ENCODE assay signal across 8 mouse cellular contexts in genomic region chr10:80806341-80807056, GRCm38 (mm10). TPM values are rescaled to one million over a fixed set of nuclear protein-coding genes. Genes with fewer than 3 reads are reported as not detected.
DNase-seq lines count a peak whose midpoint lies in the region; ATAC-seq lines count a peak whose summit lies in the region.

No protein-coding gene starts in this region.

- peak overlapping the region; percentile 70 for H3K9ac ChIP-seq in kidney, embryonic 16.5 days (replicated peaks; ENCODE audit: low read length)
- H3K9ac ChIP-seq in embryonic facial prominence, embryonic 13.5 days = peak overlapping the region; percentile 79
- H3K9ac ChIP-seq in hindbrain, embryonic 15.5 days = peak overlapping the region; percentile 59
- peak overlapping the region; percentile 85 for H3K9ac ChIP-seq in midbrain, embryonic 16.5 days (ENCODE audit: low read depth, low read length)

- no peak for DNase-seq in kidney, postnatal 10 days
- DNase-seq in spleen, postnatal 36 days (ENCODE audit: low spot score in 2 of 2) = no peak
- no peak for DNase-seq in thymus, adult 18-20 months
- no peak for DNase-seq in ovary, postnatal 14 days (ENCODE audit: low spot score)

- peak; percentile 1; the same call in 1 of the 2 replicates for ATAC-seq in kidney, embryonic 16.5 days (ENCODE audit: low FRiP score, low TSS enrichment)
- no peak for ATAC-seq in embryonic facial prominence, embryonic 13.5 days (ENCODE audit: insufficient number of reproducible peaks, insufficient read depth, low FRiP score, low TSS enrichment, low read depth)
- ATAC-seq in hindbrain, embryonic 15.5 days (ENCODE audit: low FRiP score, low read depth) = peak; percentile 6; the same call in 1 of the 2 replicates
- peak; percentile 34 for ATAC-seq in midbrain, embryonic 16.5 days

- peak overlapping the region; percentile 66 for H3K27ac ChIP-seq in kidney, embryonic 16.5 days (ENCODE audit: low read length)
- H3K27ac ChIP-seq in embryonic facial prominence, embryonic 13.5 days = peak overlapping the region; percentile 88
- peak overlapping the region; percentile 87 for H3K27ac ChIP-seq in hindbrain, embryonic 15.5 days (replicated peaks)
- peak overlapping the region; percentile 85 for H3K27ac ChIP-seq in midbrain, embryonic 16.5 days (ENCODE audit: low read length)

- WGBS in kidney, embryonic 16.5 days = 42% methylated on average over 34 of the region's 34 CpGs
- 43% methylated on average over 34 of the region's 34 CpGs for WGBS in embryonic facial prominence, embryonic 13.5 days
- WGBS in hindbrain, embryonic 15.5 days = 37% methylated on average over 34 of the region's 34 CpGs
- 38% methylated on average over 34 of the region's 34 CpGs for WGBS in midbrain, embryonic 16.5 days

- peaks cover 36% of the 10 kb centered on the region for H3K36me3 ChIP-seq in kidney, embryonic 16.5 days (ENCODE audit: insufficient read depth, low read length)
- H3K36me3 ChIP-seq in embryonic facial prominence, embryonic 13.5 days = peaks cover 40% of the 10 kb centered on the region
- H3K36me3 ChIP-seq in hindbrain, embryonic 15.5 days = peaks cover 33% of the 10 kb centered on the region
- peaks cover 25% of the 10 kb centered on the region for H3K36me3 ChIP-seq in midbrain, embryonic 16.5 days (ENCODE audit: control insufficient read depth, insufficient read depth, low read length)

- H3K27me3 ChIP-seq in kidney, embryonic 16.5 days (ENCODE audit: insufficient read depth, low read length) = peaks cover 6% of the 10 kb centered on the region
- peaks cover 46% of the 10 kb centered on the region for H3K27me3 ChIP-seq in embryonic facial prominence, embryonic 13.5 days
- peaks cover 28% of the 10 kb centered on the region for H3K27me3 ChIP-seq in hindbrain, embryonic 15.5 days
- H3K27me3 ChIP-seq in midbrain, embryonic 16.5 days (ENCODE audit: control insufficient read depth, insufficient read depth, low read depth, low read length) = peaks cover 17% of the 10 kb centered on the region

- peaks cover 48% of the 10 kb centered on the region for H3K4me1 ChIP-seq in kidney, embryonic 16.5 days (ENCODE audit: insufficient read depth, low read length)
- H3K4me1 ChIP-seq in embryonic facial prominence, embryonic 13.5 days = peaks cover 42% of the 10 kb centered on the region
- peaks cover 42% of the 10 kb centered on the region for H3K4me1 ChIP-seq in hindbrain, embryonic 15.5 days (replicated peaks)
- peaks cover 27% of the 10 kb centered on the region for H3K4me1 ChIP-seq in midbrain, embryonic 16.5 days (ENCODE audit: control insufficient read depth, insufficient read depth, low read length)

- no peaks in the 10 kb centered on the region for H3K9me3 ChIP-seq in kidney, embryonic 16.5 days (ENCODE audit: low read length)
- no peaks in the 10 kb centered on the region for H3K9me3 ChIP-seq in embryonic facial prominence, embryonic 13.5 days
- H3K9me3 ChIP-seq in hindbrain, embryonic 15.5 days = no peaks in the 10 kb centered on the region
- no peaks in the 10 kb centered on the region for H3K9me3 ChIP-seq in midbrain, embryonic 16.5 days (replicated peaks; ENCODE audit: control insufficient read depth, low read length, poor library complexity, severe bottlenecking)

- H3K4me2 ChIP-seq in kidney, embryonic 16.5 days (replicated peaks; ENCODE audit: low read depth, low read length) = peak overlapping the region; percentile 95
- H3K4me2 ChIP-seq in embryonic facial prominence, embryonic 13.5 days = peak overlapping the region; percentile 94
- peak overlapping the region; percentile 92 for H3K4me2 ChIP-seq in hindbrain, embryonic 15.5 days
- H3K4me2 ChIP-seq in midbrain, embryonic 16.5 days (ENCODE audit: low read length) = peak overlapping the region; percentile 97

- H3K4me3 ChIP-seq in kidney, embryonic 16.5 days (ENCODE audit: low read length) = peak overlapping the region; percentile 49
- peak overlapping the region; percentile 51 for H3K4me3 ChIP-seq in embryonic facial prominence, embryonic 13.5 days
- H3K4me3 ChIP-seq in hindbrain, embryonic 15.5 days = peak overlapping the region; percentile 46
- H3K4me3 ChIP-seq in midbrain, embryonic 16.5 days (ENCODE audit: low read depth, low read length) = peak overlapping the region; percentile 52

RNA-seq across cellular contexts. Expression of gene Amh, which starts 1.5 kb away (rescaled TPM):
- 0.70 TPM in 1 of 2 replicates, not detected in the other for polyA plus RNA-seq in kidney, embryonic 16.5 days (2015; fragmentation: Nextera tagmentation; extraction: Ambion mirVana)
- not detected in 2 replicates for polyA plus RNA-seq in embryonic facial prominence, embryonic 13.5 days (2015; fragmentation: Nextera tagmentation; extraction: Ambion mirVana)
- polyA plus RNA-seq in hindbrain, embryonic 15.5 days (2015; fragmentation: Nextera tagmentation; extraction: Ambion mirVana) = 0.14 and 0.21 TPM in 2 replicates
- not detected in 2 replicates for polyA plus RNA-seq in midbrain, embryonic 16.5 days (2015; fragmentation: Nextera tagmentation; extraction: Ambion mirVana)

RNA-seq across cellular contexts. Expression of gene Jsrp1, which starts 6.8 kb away (rescaled TPM):
- 4.5 and 4.6 TPM in 2 replicates for polyA plus RNA-seq in kidney, embryonic 16.5 days (2015; fragmentation: Nextera tagmentation; extraction: Ambion mirVana)
- 0.76 and 2.2 TPM in 2 replicates for polyA plus RNA-seq in embryonic facial prominence, embryonic 13.5 days (2015; fragmentation: Nextera tagmentation; extraction: Ambion mirVana)
- 0.62 and 0.95 TPM in 2 replicates for polyA plus RNA-seq in hindbrain, embryonic 15.5 days (2015; fragmentation: Nextera tagmentation; extraction: Ambion mirVana)
- polyA plus RNA-seq in midbrain, embryonic 16.5 days (2015; fragmentation: Nextera tagmentation; extraction: Ambion mirVana) = 0.39 and 0.45 TPM in 2 replicates

RNA-seq across cellular contexts. Expression of gene Plekhj1, which starts 8.1 kb away (rescaled TPM):
- polyA plus RNA-seq in kidney, embryonic 16.5 days (2015; fragmentation: Nextera tagmentation; extraction: Ambion mirVana) = 123 and 129 TPM in 2 replicates
- 118 and 125 TPM in 2 replicates for polyA plus RNA-seq in embryonic facial prominence, embryonic 13.5 days (2015; fragmentation: Nextera tagmentation; extraction: Ambion mirVana)
- polyA plus RNA-seq in hindbrain, embryonic 15.5 days (2015; fragmentation: Nextera tagmentation; extraction: Ambion mirVana) = 130 and 133 TPM in 2 replicates
- 121 and 125 TPM in 2 replicates for polyA plus RNA-seq in midbrain, embryonic 16.5 days (2015; fragmentation: Nextera tagmentation; extraction: Ambion mirVana)

RNA-seq across cellular contexts. Expression of gene Sf3a2, which starts 8.5 kb away (rescaled TPM):
- polyA plus RNA-seq in kidney, embryonic 16.5 days (2015; fragmentation: Nextera tagmentation; extraction: Ambion mirVana) = 71.2 and 87.3 TPM in 2 replicates
- polyA plus RNA-seq in embryonic facial prominence, embryonic 13.5 days (2015; fragmentation: Nextera tagmentation; extraction: Ambion mirVana) = 75.6 and 78.9 TPM in 2 replicates
- polyA plus RNA-seq in hindbrain, embryonic 15.5 days (2015; fragmentation: Nextera tagmentation; extraction: Ambion mirVana) = 52.3 and 67.4 TPM in 2 replicates
- polyA plus RNA-seq in midbrain, embryonic 16.5 days (2015; fragmentation: Nextera tagmentation; extraction: Ambion mirVana) = 57.8 and 60.6 TPM in 2 replicates

RNA-seq across cellular contexts. Expression of gene Oaz1, which starts 20.0 kb away (rescaled TPM):
- 1,744 and 2,086 TPM in 2 replicates for polyA plus RNA-seq in kidney, embryonic 16.5 days (2015; fragmentation: Nextera tagmentation; extraction: Ambion mirVana)
- 1,868 and 1,916 TPM in 2 replicates for polyA plus RNA-seq in embryonic facial prominence, embryonic 13.5 days (2015; fragmentation: Nextera tagmentation; extraction: Ambion mirVana)
- polyA plus RNA-seq in hindbrain, embryonic 15.5 days (2015; fragmentation: Nextera tagmentation; extraction: Ambion mirVana) = 1,303 and 1,311 TPM in 2 replicates
- polyA plus RNA-seq in midbrain, embryonic 16.5 days (2015; fragmentation: Nextera tagmentation; extraction: Ambion mirVana) = 1,102 and 1,149 TPM in 2 replicates
